Comparison of ENCODE assay signal across 16 mouse cellular contexts in the genomic region with DNA sequence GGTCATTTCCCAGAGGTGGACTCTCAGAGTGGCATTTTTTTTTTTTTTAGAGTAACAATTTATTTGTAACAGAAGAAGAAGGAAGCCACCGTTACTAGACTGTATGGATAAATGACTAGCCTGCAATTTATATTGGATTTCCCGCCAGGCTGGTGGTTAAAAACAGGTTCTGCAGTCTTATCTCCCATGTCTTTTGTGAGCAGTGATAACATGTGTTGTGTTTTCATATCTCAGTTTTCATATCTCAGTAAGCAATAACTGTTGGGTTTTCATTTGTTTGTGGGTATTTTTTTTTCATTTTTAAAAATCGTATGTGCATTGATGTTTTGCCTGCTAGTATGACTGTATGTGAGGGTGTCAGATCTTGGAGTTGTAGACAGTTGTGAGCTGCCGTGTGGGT.
"Had no signal": no experiment of that assay in that cellular context is flagged by ENCODE, and none has a peak within 500 bp of the region (broad histone marks: within the 10 kb centered on the region; RNA-seq: fewer than 3 reads in every experiment).

No protein-coding gene starts in this region.

- H3K4me3 ChIP-seq: neural tube, embryonic 13.5 days; neural tube, embryonic 15.5 days; stomach, embryonic 15.5 days had no signal

- H3K27ac ChIP-seq: neural tube, embryonic 13.5 days; neural tube, embryonic 15.5 days; stomach, embryonic 15.5 days; stomach, postnatal 0 days had no signal

- DNase-seq: retina, postnatal 1 day; right cerebral cortex, adult 18-20 months; right cerebral cortex, postnatal 14 days; right cerebral cortex, postnatal 25 days; right cerebral cortex, postnatal 4 days; spleen, adult 18-20 months; thymus, adult 18-20 months; thymus, adult 2 months; thymus, postnatal 14 days; thymus, postnatal 25 days; thymus, postnatal 36 days; thymus, postnatal 4 days had no signal

- H3K9ac ChIP-seq: neural tube, embryonic 13.5 days; neural tube, embryonic 15.5 days; stomach, embryonic 15.5 days had no signal

- H3K4me1 ChIP-seq: stomach, embryonic 15.5 days had no signal

- H3K27me3 ChIP-seq: neural tube, embryonic 13.5 days; neural tube, embryonic 15.5 days; stomach, embryonic 15.5 days had no signal

- H3K36me3 ChIP-seq: neural tube, embryonic 13.5 days; neural tube, embryonic 15.5 days; stomach, embryonic 15.5 days had no signal

- H3K9me3 ChIP-seq: neural tube, embryonic 13.5 days; neural tube, embryonic 15.5 days; stomach, embryonic 15.5 days had no signal
